Mouse (Mus musculus): Measurements from ENCODE around the gene Ccdc32.

DNA sequence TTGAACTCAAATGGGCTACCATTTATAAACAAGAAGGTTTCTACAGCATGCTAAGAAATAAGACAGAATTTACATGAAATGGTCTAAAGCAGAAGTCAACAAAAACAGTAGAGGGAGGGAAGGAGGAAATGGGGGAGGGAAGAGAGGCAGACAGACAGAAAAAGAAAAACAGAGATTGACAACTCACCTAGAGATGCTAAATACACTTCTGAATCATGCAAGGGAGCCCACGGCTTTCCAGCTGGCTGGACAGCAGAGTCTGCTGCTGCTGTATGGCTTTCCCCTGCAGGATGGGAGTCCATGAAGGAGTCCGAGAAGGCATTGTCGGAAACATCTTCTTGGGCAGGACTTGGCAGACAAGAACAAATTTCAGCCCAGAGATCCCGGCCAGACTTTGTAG lies 2.2 kb downstream of the Ccdc32 start:
- TF ChIP-seq CTCF (IDR thresholded peaks at IDR 0.05; ENCODE audit: low read depth, low read length) = no peak
- TF ChIP-seq POLR2A (IDR thresholded peaks at IDR 0.05; ENCODE audit: borderline replicate concordance, low read depth, low read length) = no peak
